Mouse (Mus musculus): Measurements from ENCODE around the gene Zfp90. TPM values are rescaled to one million over a fixed set of nuclear protein-coding genes. Genes with fewer than 3 reads are reported as not detected.

Gene Zfp90
- polyA plus RNA-seq (2014; fragmentation: Nextera tagmentation; extraction: Ambion mirVana): 27.8 and 28.4 TPM in 2 replicates

- H3K4me1 ChIP-seq (ENCODE audit: control insufficient read depth, insufficient read depth, low read length): peaks cover 4% of the 10 kb centered on the region; the same call in 1 of the 2 replicates
- ATAC-seq (ENCODE audit: insufficient read depth, low FRiP score, low TSS enrichment): peak; percentile 97
- H3K4me3 ChIP-seq (ENCODE audit: low read depth, low read length): peak within 1 kb of the TSS; percentile 52
- peak; percentile 95 for DNase-seq (ENCODE audit: low spot score)
- WGBS: under 1% methylated on average over 46 of the region's 46 CpGs
- H3K4me2 ChIP-seq (ENCODE audit: low read depth): peak within 1 kb of the TSS; percentile 79
- no peaks in the 10 kb centered on the region for H3K27me3 ChIP-seq (ENCODE audit: control insufficient read depth, insufficient read depth, low read length)
- no peaks in the 10 kb centered on the region for H3K9me3 ChIP-seq (ENCODE audit: control insufficient read depth, low read length)
- peak within 1 kb of the TSS; percentile 88 for H3K27ac ChIP-seq (ENCODE audit: low read depth, low read length)
- peaks cover 18% of the 10 kb centered on the region for H3K36me3 ChIP-seq (ENCODE audit: control insufficient read depth, insufficient read depth, low read length)
- peak within 1 kb of the TSS; percentile 78 for H3K9ac ChIP-seq (ENCODE audit: low read length)
Measured at GRCm38 (mm10) chr8:106415182-106415971, at the start of gene Zfp90. Gene Zfp90 (plus strand): TSS chr8:106415327.

GRCm38 (mm10) chr8:106368501-106368900 is 46.6 kb upstream of the Zfp90 start:
- WGBS: 79% methylated on average over 3 of the region's 3 CpGs
- Histone ChIP-seq H3K4me3 (ENCODE audit: low read depth, low read length) (no peak overlapping the region), H3K27ac (ENCODE audit: low read depth, low read length) (no peak overlapping the region), H3K36me3 (ENCODE audit: control insufficient read depth, insufficient read depth, low read length) (no peaks in the 10 kb centered on the region), H3K27me3 (ENCODE audit: control insufficient read depth, insufficient read depth, low read length) (no peaks in the 10 kb centered on the region), H3K9me3 (ENCODE audit: control insufficient read depth, low read length) (no peaks in the 10 kb centered on the region), H3K4me2 (ENCODE audit: low read depth) (no peak overlapping the region), H3K9ac (ENCODE audit: low read length) (no peak overlapping the region), H3K4me1 (ENCODE audit: control insufficient read depth, insufficient read depth, low read length) (no peaks in the 10 kb centered on the region)
- DNase-seq (ENCODE audit: low spot score): no peak
- ATAC-seq (ENCODE audit: insufficient read depth, low FRiP score, low TSS enrichment): no peak

DNA sequence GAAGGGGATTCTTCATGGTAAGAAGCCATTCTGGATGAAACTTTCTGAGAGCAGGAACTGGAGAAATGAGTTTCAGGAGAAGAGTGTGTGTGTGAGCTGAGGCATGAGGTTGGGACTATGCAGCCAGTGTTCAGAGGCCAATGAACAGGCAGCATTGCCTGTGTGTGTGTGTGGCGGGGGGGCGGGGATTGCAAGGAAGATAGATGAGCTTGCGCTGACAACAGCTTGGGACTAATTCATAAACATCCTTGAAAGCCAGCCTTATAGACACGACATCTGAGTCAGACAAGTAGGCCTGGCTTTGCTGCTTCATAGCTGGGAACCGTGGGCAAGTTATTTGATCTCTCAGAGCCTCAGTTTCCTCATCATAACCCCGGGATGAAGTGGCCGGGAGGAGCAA is 46.1 kb upstream of the Zfp90 start:
- Histone ChIP-seq H3K9ac (ENCODE audit: low read length) (no peak overlapping the region), H3K4me2 (ENCODE audit: low read depth) (no peak overlapping the region), H3K27ac (ENCODE audit: low read depth, low read length) (no peak overlapping the region), H3K9me3 (ENCODE audit: control insufficient read depth, low read length) (no peaks in the 10 kb centered on the region), H3K36me3 (ENCODE audit: control insufficient read depth, insufficient read depth, low read length) (no peaks in the 10 kb centered on the region), H3K4me3 (ENCODE audit: low read depth, low read length) (no peak overlapping the region), H3K27me3 (ENCODE audit: control insufficient read depth, insufficient read depth, low read length) (no peaks in the 10 kb centered on the region), H3K4me1 (ENCODE audit: control insufficient read depth, insufficient read depth, low read length) (no peaks in the 10 kb centered on the region)
- ATAC-seq (ENCODE audit: insufficient read depth, low FRiP score, low TSS enrichment) (no peak), DNase-seq (ENCODE audit: low spot score) (no peak)
- WGBS: 83% methylated on average over 7 of the region's 7 CpGs

GRCm38 (mm10) chr8:106375957-106376356 is 39.2 kb upstream of the Zfp90 start:
- H3K27me3 ChIP-seq (ENCODE audit: control insufficient read depth, insufficient read depth, low read length): no peaks in the 10 kb centered on the region
- no peak for DNase-seq (ENCODE audit: low spot score)

GRCm38 (mm10) chr8:106376862-106377261 is 38.3 kb upstream of the Zfp90 start:
- Histone ChIP-seq H3K27ac (ENCODE audit: low read depth, low read length) (no peak overlapping the region), H3K4me1 (ENCODE audit: control insufficient read depth, insufficient read depth, low read length) (no peaks in the 10 kb centered on the region; the same call in 1 of the 2 replicates), H3K9me3 (ENCODE audit: control insufficient read depth, low read length) (no peaks in the 10 kb centered on the region), H3K4me2 (ENCODE audit: low read depth) (no peak overlapping the region), H3K4me3 (ENCODE audit: low read depth, low read length) (no peak overlapping the region), H3K27me3 (ENCODE audit: control insufficient read depth, insufficient read depth, low read length) (no peaks in the 10 kb centered on the region), H3K9ac (ENCODE audit: low read length) (no peak overlapping the region), H3K36me3 (ENCODE audit: control insufficient read depth, insufficient read depth, low read length) (no peaks in the 10 kb centered on the region)
- 28% methylated on average over 9 of the region's 9 CpGs for WGBS
- ATAC-seq (ENCODE audit: insufficient read depth, low FRiP score, low TSS enrichment): no peak
- DNase-seq (ENCODE audit: low spot score): no peak

More at GRCm38 (mm10) chr8:106375957-106376356, 39.2 kb upstream of the Zfp90 start:
- Histone ChIP-seq H3K9me3 (ENCODE audit: control insufficient read depth, low read length) (no peaks in the 10 kb centered on the region), H3K4me2 (ENCODE audit: low read depth) (no peak overlapping the region), H3K9ac (ENCODE audit: low read length) (no peak overlapping the region), H3K27ac (ENCODE audit: low read depth, low read length) (no peak overlapping the region), H3K4me3 (ENCODE audit: low read depth, low read length) (no peak overlapping the region), H3K4me1 (ENCODE audit: control insufficient read depth, insufficient read depth, low read length) (no peaks in the 10 kb centered on the region; the same call in 1 of the 2 replicates), H3K36me3 (ENCODE audit: control insufficient read depth, insufficient read depth, low read length) (no peaks in the 10 kb centered on the region)
- no peak for ATAC-seq (ENCODE audit: insufficient read depth, low FRiP score, low TSS enrichment)
- WGBS: 78% methylated on average over 7 of the region's 7 CpGs

DNA sequence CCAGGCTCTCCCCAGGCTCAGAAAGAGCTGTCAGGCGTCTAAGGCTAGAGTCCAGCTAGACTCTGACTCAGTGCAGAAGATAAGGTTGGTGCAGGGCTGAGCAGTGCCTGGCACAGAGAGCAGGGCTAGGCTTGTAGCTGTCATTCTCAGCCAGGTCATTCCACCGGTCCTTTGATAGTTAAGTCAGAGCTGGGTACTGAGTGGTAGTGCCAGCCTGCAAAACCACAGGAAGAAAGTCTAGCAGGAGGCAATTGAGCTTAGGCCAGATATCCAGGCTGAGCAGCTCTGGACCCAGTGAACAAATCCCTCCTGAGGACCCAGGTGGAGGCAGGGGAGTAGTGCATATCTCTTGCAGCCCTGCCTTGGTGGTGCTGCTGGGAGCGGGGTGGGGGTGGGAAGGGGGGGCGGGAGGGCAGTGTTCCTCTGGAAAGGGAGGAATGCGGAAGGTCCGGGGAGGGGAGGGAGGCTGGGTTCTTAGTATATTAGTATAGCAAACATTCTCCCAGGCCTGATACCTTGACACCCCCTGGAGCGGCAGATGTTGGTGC is 36.6 kb upstream of the Zfp90 start:
- Histone ChIP-seq H3K9me3 (ENCODE audit: control insufficient read depth, low read length) (no peaks in the 10 kb centered on the region), H3K4me2 (ENCODE audit: low read depth) (no peak overlapping the region), H3K27me3 (ENCODE audit: control insufficient read depth, insufficient read depth, low read length) (no peaks in the 10 kb centered on the region), H3K27ac (ENCODE audit: low read depth, low read length) (no peak overlapping the region), H3K36me3 (ENCODE audit: control insufficient read depth, insufficient read depth, low read length) (no peaks in the 10 kb centered on the region), H3K9ac (ENCODE audit: low read length) (no peak overlapping the region), H3K4me1 (ENCODE audit: control insufficient read depth, insufficient read depth, low read length) (no peaks in the 10 kb centered on the region; the same call in 1 of the 2 replicates), H3K4me3 (ENCODE audit: low read depth, low read length) (no peak overlapping the region)
- DNase-seq (ENCODE audit: low spot score) (no peak), ATAC-seq (ENCODE audit: insufficient read depth, low FRiP score, low TSS enrichment) (no peak)
- WGBS: 70% methylated on average over 6 of the region's 7 CpGs

DNA sequence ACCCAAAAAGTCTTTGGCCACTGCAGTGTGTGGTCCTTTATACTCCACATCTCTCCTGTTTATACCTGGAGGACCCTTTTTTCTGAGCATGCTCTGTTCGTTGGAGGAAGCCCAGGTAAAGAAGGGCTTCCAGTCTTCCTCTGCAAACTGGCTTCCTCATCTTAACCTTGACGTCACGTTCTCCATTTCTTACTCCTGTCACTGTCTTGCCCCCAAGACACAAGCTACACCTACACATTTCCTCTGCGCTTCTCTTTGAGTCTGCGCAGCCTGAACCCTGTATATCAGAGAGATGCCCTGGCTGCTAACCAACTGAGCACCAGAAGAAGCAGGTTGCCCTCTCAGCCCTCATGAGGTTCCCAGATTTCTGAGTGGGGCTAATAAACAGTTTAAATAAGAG is 35.8 kb upstream of the Zfp90 start:
- H3K27ac ChIP-seq (ENCODE audit: low read depth, low read length): no peak overlapping the region
- 82% methylated on average over 5 of the region's 5 CpGs for WGBS
- ATAC-seq (ENCODE audit: insufficient read depth, low FRiP score, low TSS enrichment) (no peak), DNase-seq (ENCODE audit: low spot score) (no peak)
- H3K9ac ChIP-seq (ENCODE audit: low read length): no peak overlapping the region
- no peaks in the 10 kb centered on the region for H3K36me3 ChIP-seq (ENCODE audit: control insufficient read depth, insufficient read depth, low read length)
- no peaks in the 10 kb centered on the region for H3K9me3 ChIP-seq (ENCODE audit: control insufficient read depth, low read length)
- H3K4me3 ChIP-seq (ENCODE audit: low read depth, low read length): no peak overlapping the region
- no peaks in the 10 kb centered on the region for H3K27me3 ChIP-seq (ENCODE audit: control insufficient read depth, insufficient read depth, low read length)
- H3K4me2 ChIP-seq (ENCODE audit: low read depth): no peak overlapping the region
- no peaks in the 10 kb centered on the region; the same call in 1 of the 2 replicates for H3K4me1 ChIP-seq (ENCODE audit: control insufficient read depth, insufficient read depth, low read length)

- H3K4me2 ChIP-seq (ENCODE audit: low read depth): no peak overlapping the region
- ATAC-seq (ENCODE audit: insufficient read depth, low FRiP score, low TSS enrichment) (no peak), DNase-seq (ENCODE audit: low spot score) (no peak)
- no peak overlapping the region for H3K9ac ChIP-seq (ENCODE audit: low read length)
- no peaks in the 10 kb centered on the region for H3K36me3 ChIP-seq (ENCODE audit: control insufficient read depth, insufficient read depth, low read length)
- H3K4me1 ChIP-seq (ENCODE audit: control insufficient read depth, insufficient read depth, low read length): no peaks in the 10 kb centered on the region; the same call in 1 of the 2 replicates
- H3K9me3 ChIP-seq (ENCODE audit: control insufficient read depth, low read length): no peaks in the 10 kb centered on the region
- H3K4me3 ChIP-seq (ENCODE audit: low read depth, low read length): no peak overlapping the region
- no peak overlapping the region for H3K27ac ChIP-seq (ENCODE audit: low read depth, low read length)
- 90% methylated on average over 6 of the region's 6 CpGs for WGBS
- H3K27me3 ChIP-seq (ENCODE audit: control insufficient read depth, insufficient read depth, low read length): no peaks in the 10 kb centered on the region
Measured at GRCm38 (mm10) chr8:106381026-106381425, 34.1 kb upstream of the Zfp90 start.

All from neural tube, embryonic 11.5 days (tissue).